Mouse (Mus musculus) midbrain, postnatal 0 days (tissue): ENCODE measurements around the gene Pard3b. TPM values are rescaled to one million over a fixed set of nuclear protein-coding genes. Genes with fewer than 3 reads are reported as not detected.

Source experiments
- ATAC-seq: fragments of 200-750 bp; cut with Nextera tagmentation; 2 replicates; pipeline ENCODE4 v1.8.0; 2017; ENCODE audit warnings: moderate number of reproducible peaks, mild to moderate bottlenecking, moderate TSS enrichment, moderate library complexity; ENCODE audit not compliant: low FRiP score
- DNase-seq: peaks from one replicate; pipeline ENCODE4 v3.0.0-alpha.2; 2015; ENCODE audit warnings: low spot score
- H3K27ac ChIP-seq: fragments of 300-500 bp; sonication (generic); 2 replicates; pipeline ENCODE4 v1.5.1; 2014; ENCODE audit warnings: low read depth, mild to moderate bottlenecking, low read length, mixed read lengths
- H3K27me3 ChIP-seq: fragments of 300-500 bp; sonication (generic); 2 replicates; pipeline ENCODE4 v1.6.1; 2014; ENCODE audit warnings: low read length, control low read depth, mixed read lengths; ENCODE audit not compliant: insufficient read depth
- H3K36me3 ChIP-seq: fragments of 300-500 bp; sonication (generic); 2 replicates; pipeline ENCODE4 v1.6.1; 2014; ENCODE audit warnings: low read length, control low read depth, mixed read lengths; ENCODE audit not compliant: insufficient read depth
- H3K4me1 ChIP-seq: fragments of 300-500 bp; sonication (generic); 2 replicates; pipeline ENCODE4 v1.6.1; 2014; ENCODE audit warnings: mild to moderate bottlenecking, control low read depth, antibody characterized with exemption, low read length, mixed read lengths; ENCODE audit not compliant: insufficient read depth
- H3K4me2 ChIP-seq: fragments of 300-500 bp; sonication (generic); 2 replicates; pipeline ENCODE4 v1.6.1; 2014; ENCODE audit warnings: low read depth, mild to moderate bottlenecking, low read length, mixed read lengths; ENCODE audit not compliant: poor library complexity, severe bottlenecking
- H3K4me3 ChIP-seq: fragments of 300-500 bp; sonication (generic); 2 replicates; pipeline ENCODE4 v1.5.1; 2014; ENCODE audit warnings: low read depth, mild to moderate bottlenecking, low read length, moderate library complexity
- H3K9ac ChIP-seq: fragments of 300-500 bp; sonication (generic); replicated peaks from 2 replicates; pipeline ENCODE4 v1.6.1; 2014; ENCODE audit warnings: mild to moderate bottlenecking, low read length, moderate library complexity, mixed read lengths; ENCODE audit not compliant: poor library complexity, severe bottlenecking
- H3K9me3 ChIP-seq: fragments of 300-500 bp; sonication (generic); 2 replicates; pipeline ENCODE4 v1.6.1; 2016; ENCODE audit warnings: low read length, control low read depth
- CTCF ChIP-seq: IDR thresholded peaks from 2 replicates; pipeline ENCODE4 v1.5.1; 2016; ENCODE audit warnings: antibody characterized with exemption, mild to moderate bottlenecking
- WGBS: fragments of 180-500 bp; shearing (Covaris S2); extraction: QIAGEN DNeasy Blood & Tissue Kit; methylation state at CpG from one replicate; pipeline ENCODE4 v1.1.7; 2014; 5-methylcytosine and 5-hydroxymethylcytosine counted together
- polyA plus RNA-seq: library from polyadenylated mRNA; unstranded; fragments of >200 nt; fragmentation: Nextera tagmentation; extraction: Ambion mirVana; gene quantifications from 2 replicates; pipeline ENCODE4 v1.2.1, GENCODE M21; 2015
- total RNA-seq: library from RNA; depleted of rRNA; stranded (reverse); fragments of >200 nt; gene quantifications from 2 replicates; pipeline ENCODE4 v1.2.3, GENCODE M21; 2014

The Pard3b gene
- total and polyA plus RNA-seq, 2 experiments from 2014 or later, result 5.3 to 7.0 TPM

DNA sequence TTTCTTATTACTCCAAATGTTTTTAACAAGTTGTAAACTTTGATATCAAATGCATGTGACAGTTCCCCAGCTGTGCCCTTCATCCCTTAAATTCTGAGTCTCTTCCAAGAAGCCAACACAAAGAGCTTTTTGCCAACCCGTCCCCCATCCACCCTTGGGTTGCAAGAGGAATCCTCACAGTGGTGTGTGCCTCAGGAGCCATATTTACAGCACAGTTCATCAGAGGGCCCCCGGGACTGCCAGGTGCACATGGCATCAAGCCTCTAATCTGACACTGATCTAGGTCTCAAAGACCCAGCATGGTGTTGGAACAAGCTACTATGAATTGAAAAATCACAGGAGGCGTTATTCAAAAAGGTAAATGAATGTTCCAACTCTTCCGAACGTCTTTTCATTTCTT, 980.8 kb downstream of the Pard3b start:
- 82% methylated on average over 5 of the region's 5 CpGs for WGBS
- TF ChIP-seq CTCF, result no peak
- Histone ChIP-seq H3K9me3 (no peaks in the 10 kb centered on the region), H3K27ac (no peak overlapping the region), H3K4me2 (no peak overlapping the region), H3K9ac (no peak overlapping the region), H3K4me3 (no peak overlapping the region), H3K4me1 (no peaks in the 10 kb centered on the region), H3K27me3 (no peaks in the 10 kb centered on the region), H3K36me3 (no peaks in the 10 kb centered on the region)
- DNase-seq (no peak), ATAC-seq (no peak)

DNA sequence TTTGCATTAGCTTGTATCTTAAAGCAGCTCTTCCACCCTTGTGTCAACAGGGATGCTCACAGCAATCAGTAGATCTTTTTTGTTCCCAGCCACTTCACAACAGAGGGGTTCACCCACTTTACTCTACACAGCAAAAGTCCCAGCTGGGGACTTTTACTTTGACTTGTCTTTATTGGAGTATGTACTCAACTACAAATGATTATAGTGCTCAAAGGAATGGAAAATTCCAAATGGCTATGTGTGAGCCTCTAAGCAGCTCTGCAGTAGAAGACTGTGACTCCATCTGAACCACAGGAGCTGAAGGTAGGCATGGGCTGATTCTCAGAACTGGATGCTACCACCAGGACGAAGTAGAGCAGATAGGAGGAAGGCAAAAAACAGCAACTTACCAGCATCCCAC, 983.8 kb downstream of the Pard3b start:
- 88% methylated on average over 1 of the region's 1 CpGs for WGBS
- no peaks in the 10 kb centered on the region for H3K9me3 ChIP-seq
- ATAC-seq, result no peak
- H3K36me3 ChIP-seq, result no peaks in the 10 kb centered on the region
- H3K4me3 ChIP-seq, result no peak overlapping the region
- no peak overlapping the region for H3K27ac ChIP-seq
- no peak for DNase-seq
- no peaks in the 10 kb centered on the region for H3K4me1 ChIP-seq
- no peak overlapping the region for H3K9ac ChIP-seq
- no peak for TF ChIP-seq CTCF
- H3K4me2 ChIP-seq, result no peak overlapping the region
- H3K27me3 ChIP-seq, result no peaks in the 10 kb centered on the region

DNA sequence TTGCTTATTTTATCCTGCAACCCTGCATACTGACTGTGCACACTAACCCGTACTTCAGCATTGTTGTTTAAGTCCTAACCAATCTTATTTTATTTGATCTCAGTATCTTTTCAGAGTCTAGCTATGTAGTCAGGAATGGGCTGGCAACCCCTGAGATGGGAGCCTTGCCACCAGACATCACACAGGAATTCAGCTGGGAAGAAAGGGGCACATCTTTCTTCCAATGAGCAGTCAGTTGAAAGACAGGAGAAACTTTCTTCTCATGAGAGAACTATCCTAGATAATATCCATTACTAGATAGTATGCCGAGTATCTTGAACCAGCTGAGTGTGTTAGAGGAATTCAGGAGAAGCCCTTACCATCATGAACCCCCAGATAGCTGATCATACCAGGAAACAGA, 985.5 kb downstream of the Pard3b start:
- DNase-seq (no peak), ATAC-seq (no peak)
- Histone ChIP-seq H3K36me3 (no peaks in the 10 kb centered on the region), H3K4me1 (no peaks in the 10 kb centered on the region), H3K9ac (no peak overlapping the region), H3K4me2 (no peak overlapping the region), H3K27ac (no peak overlapping the region), H3K9me3 (no peaks in the 10 kb centered on the region), H3K27me3 (no peaks in the 10 kb centered on the region), H3K4me3 (no peak overlapping the region)
- 88% methylated on average over 2 of the region's 2 CpGs for WGBS
- no peak for TF ChIP-seq CTCF

DNA sequence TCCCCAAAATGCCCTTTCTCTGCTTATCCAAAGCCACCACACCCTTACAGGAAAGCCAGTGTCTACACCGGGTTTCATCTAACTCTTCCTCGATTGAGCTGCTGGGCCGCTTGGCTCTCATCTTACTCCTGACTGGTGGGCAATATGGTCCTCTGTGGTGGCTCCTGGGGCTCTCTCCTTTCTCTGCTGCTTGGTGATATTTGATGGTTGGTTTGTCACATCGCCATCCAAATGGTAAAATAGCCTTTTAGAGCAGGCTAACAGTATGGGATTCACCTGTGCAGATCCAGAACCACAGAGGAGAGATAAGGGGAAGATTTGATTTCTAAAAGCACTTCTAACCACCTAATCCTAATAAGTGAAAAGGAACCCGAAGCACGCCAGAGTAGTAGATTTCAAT, 986.2 kb downstream of the Pard3b start:
- no peak for TF ChIP-seq CTCF
- 92% methylated on average over 6 of the region's 6 CpGs for WGBS
- DNase-seq, result no peak
- Histone ChIP-seq H3K9me3 (no peaks in the 10 kb centered on the region), H3K9ac (no peak overlapping the region), H3K27me3 (no peaks in the 10 kb centered on the region), H3K36me3 (no peaks in the 10 kb centered on the region), H3K4me3 (no peak overlapping the region), H3K4me1 (no peaks in the 10 kb centered on the region), H3K27ac (no peak overlapping the region), H3K4me2 (no peak overlapping the region)
- no peak for ATAC-seq

DNA sequence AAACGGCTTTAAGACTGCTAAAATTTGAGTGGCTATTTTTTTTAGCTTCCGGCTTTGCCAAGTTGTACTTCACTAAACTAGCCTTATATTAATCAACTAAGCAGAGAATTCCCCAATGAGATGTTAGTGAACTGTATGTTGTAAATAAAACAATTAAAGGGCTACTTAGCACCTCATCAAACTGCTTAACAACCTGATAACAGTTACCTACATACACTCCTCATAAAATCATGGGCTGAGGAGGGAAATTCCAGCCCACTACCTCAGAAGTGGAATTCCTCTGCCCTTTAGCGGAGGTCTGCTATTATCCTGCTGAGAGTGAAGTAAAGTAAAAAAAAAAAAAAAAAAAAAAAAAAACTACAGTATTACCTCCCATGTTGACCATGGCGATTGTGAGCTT, 986.7 kb downstream of the Pard3b start:
- H3K27me3 ChIP-seq, result no peaks in the 10 kb centered on the region
- H3K4me1 ChIP-seq, result no peaks in the 10 kb centered on the region
- no peak overlapping the region for H3K9ac ChIP-seq
- ATAC-seq (no peak), DNase-seq (no peak)
- no peak overlapping the region for H3K4me2 ChIP-seq
- no peak overlapping the region for H3K27ac ChIP-seq
- WGBS, result 85% methylated on average over 4 of the region's 4 CpGs
- TF ChIP-seq CTCF, result no peak
- no peak overlapping the region for H3K4me3 ChIP-seq
- H3K36me3 ChIP-seq, result no peaks in the 10 kb centered on the region
- H3K9me3 ChIP-seq, result no peaks in the 10 kb centered on the region

DNA sequence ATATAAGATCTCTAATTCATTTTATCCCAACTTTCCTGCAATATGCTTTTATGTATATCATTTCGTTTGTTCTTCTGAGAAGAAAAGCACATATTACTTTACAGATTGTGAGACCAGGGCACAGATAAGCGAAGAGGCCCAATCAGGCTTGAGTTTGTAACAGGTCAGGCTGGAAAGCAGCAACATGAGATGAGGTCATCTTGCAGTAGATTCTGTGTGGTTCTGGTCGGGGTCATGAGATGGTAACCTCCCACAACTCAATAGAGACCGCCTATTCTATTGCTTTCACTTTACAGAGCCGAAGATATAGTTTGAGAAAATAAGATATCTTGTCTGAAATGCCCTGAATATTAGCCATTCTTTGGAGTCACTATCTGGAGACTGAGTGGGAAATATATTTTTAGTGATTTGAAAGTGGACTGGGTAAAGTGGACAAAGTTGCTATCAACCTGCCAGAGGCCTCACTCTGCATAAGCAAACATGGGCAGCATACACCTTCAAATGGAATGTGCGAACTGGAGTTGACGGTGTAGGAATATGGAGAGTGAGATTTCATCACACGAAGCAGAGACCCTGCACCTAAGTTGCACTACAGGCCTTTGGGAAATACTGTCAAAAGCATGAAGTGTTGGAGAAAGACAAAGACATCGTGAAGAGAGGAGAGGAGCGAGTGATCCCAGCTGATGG, 987.3 kb downstream of the Pard3b start:
- no peak overlapping the region for H3K27ac ChIP-seq
- 92% methylated on average over 10 of the region's 10 CpGs for WGBS
- ATAC-seq, result no peak

More for the DNA sequence above, 987.3 kb downstream of the Pard3b start:
- Histone ChIP-seq H3K36me3 (no peaks in the 10 kb centered on the region), H3K27me3 (no peaks in the 10 kb centered on the region), H3K4me1 (no peaks in the 10 kb centered on the region), H3K4me3 (no peak overlapping the region), H3K9me3 (no peaks in the 10 kb centered on the region), H3K9ac (no peak overlapping the region), H3K4me2 (no peak overlapping the region)
- no peak for DNase-seq
- no peak for TF ChIP-seq CTCF
